Mouse (Mus musculus): ENCODE measurements around the gene Tra2a. TPM values are rescaled to one million over a fixed set of nuclear protein-coding genes. Genes with fewer than 3 reads are reported as not detected.
"Not testable (repeated sequence)": the region's sequence is repeated elsewhere in the genome, so short reads cannot be mapped to it uniquely, and the experiment has no call there.

The Tra2a gene
- polyA plus RNA-seq (2015; fragmentation: Nextera tagmentation; extraction: Ambion mirVana) = 164 and 177 TPM in 2 replicates

- peak within 1 kb of the TSS; percentile 79 for H3K4me2 ChIP-seq
- under 1% methylated on average over 39 of the region's 39 CpGs for WGBS
- H3K27me3 ChIP-seq = no peaks in the 10 kb centered on the region
- peak; percentile 97 for ATAC-seq
- no peaks in the 10 kb centered on the region for H3K36me3 ChIP-seq (ENCODE audit: poor library complexity, severe bottlenecking)
- peak within 1 kb of the TSS; percentile 97 for H3K27ac ChIP-seq
- peaks cover 30% of the 10 kb centered on the region for H3K4me1 ChIP-seq
- peak within 1 kb of the TSS; percentile 100 for H3K9ac ChIP-seq
- peak within 1 kb of the TSS; percentile 98 for H3K4me3 ChIP-seq
- no peaks in the 10 kb centered on the region for H3K9me3 ChIP-seq (replicated peaks)
Observed at GRCm38 (mm10) chr6:49263847-49264243, at the start of gene Tra2a. Gene Tra2a, minus strand, starts transcription at chr6:49264033.

- H3K9me3 ChIP-seq (replicated peaks) = no peaks in the 10 kb centered on the region
- ATAC-seq = no peak
- H3K4me3 ChIP-seq = no peak overlapping the region
- no peak overlapping the region for H3K4me2 ChIP-seq
- H3K36me3 ChIP-seq (ENCODE audit: poor library complexity, severe bottlenecking) = no peaks in the 10 kb centered on the region
- no peak overlapping the region for H3K27ac ChIP-seq
- H3K4me1 ChIP-seq = no peaks in the 10 kb centered on the region
- no peak overlapping the region for H3K9ac ChIP-seq
- H3K27me3 ChIP-seq = no peaks in the 10 kb centered on the region
Observed at GRCm38 (mm10) chr6:49298286-49298685, 34.5 kb upstream of the Tra2a start.

GRCm38 (mm10) chr6:49282122-49282521 is 18.3 kb upstream of the Tra2a start:
- no peak; the same call in 1 of the 2 replicates for ATAC-seq
- no peak overlapping the region for H3K4me3 ChIP-seq
- no peaks in the 10 kb centered on the region for H3K4me1 ChIP-seq
- no peak overlapping the region for H3K4me2 ChIP-seq
- H3K27me3 ChIP-seq = no peaks in the 10 kb centered on the region
- no peaks in the 10 kb centered on the region for H3K9me3 ChIP-seq (replicated peaks)
- H3K36me3 ChIP-seq (ENCODE audit: poor library complexity, severe bottlenecking) = no peaks in the 10 kb centered on the region
- H3K27ac ChIP-seq = no peak overlapping the region
- WGBS = 87% methylated on average over 1 of the region's 1 CpGs
- no peak overlapping the region for H3K9ac ChIP-seq

- Histone ChIP-seq H3K27me3 (no peaks in the 10 kb centered on the region), H3K4me1 (no peaks in the 10 kb centered on the region), H3K27ac (no peak overlapping the region), H3K9ac (no peak overlapping the region), H3K4me2 (no peak overlapping the region), H3K36me3 (ENCODE audit: poor library complexity, severe bottlenecking) (no peaks in the 10 kb centered on the region), H3K9me3 (replicated peaks) (no peaks in the 10 kb centered on the region), H3K4me3 (no peak overlapping the region)
- ATAC-seq = 0 out of 2 replicates have a peak, but pooled peaks have one; percentile 48
- WGBS = 40% methylated on average over 1 of the region's 1 CpGs
Observed at GRCm38 (mm10) chr6:49280942-49281341, 17.1 kb upstream of the Tra2a start.

GRCm38 (mm10) chr6:49275296-49275695 is 11.5 kb upstream of the Tra2a start:
- H3K4me3 ChIP-seq = no peak overlapping the region
- H3K4me1 ChIP-seq = peaks cover 3% of the 10 kb centered on the region; the same call in 1 of the 2 replicates

GRCm38 (mm10) chr6:49274416-49275091 is 10.7 kb upstream of the Tra2a start:
- H3K9me3 ChIP-seq (replicated peaks) = no peaks in the 10 kb centered on the region
- H3K9ac ChIP-seq = no peak overlapping the region
- H3K4me3 ChIP-seq = no peak overlapping the region
- H3K4me2 ChIP-seq = no peak overlapping the region
- H3K27me3 ChIP-seq = no peaks in the 10 kb centered on the region
- WGBS = 52% methylated on average over 9 of the region's 9 CpGs
- no peaks in the 10 kb centered on the region for H3K36me3 ChIP-seq (ENCODE audit: poor library complexity, severe bottlenecking)
- H3K4me1 ChIP-seq = peaks cover 3% of the 10 kb centered on the region; the same call in 1 of the 2 replicates
- H3K27ac ChIP-seq = no peak overlapping the region
- ATAC-seq = no peak

More at GRCm38 (mm10) chr6:49275296-49275695, 11.5 kb upstream of the Tra2a start:
- Histone ChIP-seq H3K9ac (no peak overlapping the region), H3K27ac (no peak overlapping the region), H3K36me3 (ENCODE audit: poor library complexity, severe bottlenecking) (no peaks in the 10 kb centered on the region), H3K27me3 (no peaks in the 10 kb centered on the region), H3K9me3 (replicated peaks) (no peaks in the 10 kb centered on the region), H3K4me2 (no peak overlapping the region)
- ATAC-seq = no peak
- 93% methylated on average over 7 of the region's 7 CpGs for WGBS

- Histone ChIP-seq H3K36me3 (ENCODE audit: poor library complexity, severe bottlenecking) (no peaks in the 10 kb centered on the region), H3K27me3 (no peaks in the 10 kb centered on the region), H3K9me3 (replicated peaks) (no peaks in the 10 kb centered on the region), H3K9ac (peak overlapping the region; percentile 2; the same call in 1 of the 2 replicates), H3K4me2 (no peak overlapping the region), H3K4me3 (no peak overlapping the region), H3K4me1 (peaks cover 3% of the 10 kb centered on the region; the same call in 1 of the 2 replicates), H3K27ac (no peak overlapping the region)
- 13% methylated on average over 4 of the region's 4 CpGs for WGBS
- no peak for ATAC-seq
Observed at GRCm38 (mm10) chr6:49273934-49274333, 10.1 kb upstream of the Tra2a start.

- no peak overlapping the region for H3K4me3 ChIP-seq
- 92% methylated on average over 2 of the region's 2 CpGs for WGBS
- no peaks in the 10 kb centered on the region for H3K9me3 ChIP-seq (replicated peaks)
- H3K4me1 ChIP-seq = peaks cover 3% of the 10 kb centered on the region; the same call in 1 of the 2 replicates
- H3K27me3 ChIP-seq = no peaks in the 10 kb centered on the region
- no peaks in the 10 kb centered on the region for H3K36me3 ChIP-seq (ENCODE audit: poor library complexity, severe bottlenecking)
- no peak overlapping the region for H3K4me2 ChIP-seq
- no peak for ATAC-seq
- H3K9ac ChIP-seq = no peak overlapping the region
- H3K27ac ChIP-seq = no peak overlapping the region
Observed at GRCm38 (mm10) chr6:49272863-49273262, 9.0 kb upstream of the Tra2a start.

- Histone ChIP-seq H3K27me3 (no peaks in the 10 kb centered on the region), H3K4me2 (no peak overlapping the region), H3K9me3 (replicated peaks) (no peaks in the 10 kb centered on the region), H3K36me3 (ENCODE audit: poor library complexity, severe bottlenecking) (no peaks in the 10 kb centered on the region), H3K27ac (no peak overlapping the region), H3K4me1 (peaks cover 3% of the 10 kb centered on the region; the same call in 1 of the 2 replicates), H3K9ac (no peak overlapping the region), H3K4me3 (no peak overlapping the region)
- WGBS = 78% methylated on average over 6 of the region's 6 CpGs
- no peak for ATAC-seq
Observed at GRCm38 (mm10) chr6:49271815-49272214, 8.0 kb upstream of the Tra2a start.

GRCm38 (mm10) chr6:49269923-49270322 is 6.1 kb upstream of the Tra2a start:
- no peaks in the 10 kb centered on the region for H3K27me3 ChIP-seq
- no peak for ATAC-seq
- no peak overlapping the region for H3K9ac ChIP-seq
- H3K27ac ChIP-seq = no peak overlapping the region
- H3K36me3 ChIP-seq (ENCODE audit: poor library complexity, severe bottlenecking) = no peaks in the 10 kb centered on the region
- no peaks in the 10 kb centered on the region for H3K9me3 ChIP-seq (replicated peaks)
- 65% methylated on average over 11 of the region's 11 CpGs for WGBS
- no peak overlapping the region for H3K4me2 ChIP-seq
- H3K4me1 ChIP-seq = peaks cover 3% of the 10 kb centered on the region; the same call in 1 of the 2 replicates
- no peak overlapping the region for H3K4me3 ChIP-seq

- peaks cover 3% of the 10 kb centered on the region; the same call in 1 of the 2 replicates for H3K4me1 ChIP-seq
- no peaks in the 10 kb centered on the region for H3K27me3 ChIP-seq
- no peaks in the 10 kb centered on the region for H3K9me3 ChIP-seq (replicated peaks)
- H3K4me3 ChIP-seq = no peak overlapping the region
- H3K9ac ChIP-seq = no peak overlapping the region
- peak; percentile 82 for ATAC-seq
- H3K4me2 ChIP-seq = no peak overlapping the region
- no peak overlapping the region for H3K27ac ChIP-seq
- H3K36me3 ChIP-seq (ENCODE audit: poor library complexity, severe bottlenecking) = no peaks in the 10 kb centered on the region
- WGBS = 19% methylated on average over 5 of the region's 5 CpGs
Observed at GRCm38 (mm10) chr6:49269200-49269599, 5.4 kb upstream of the Tra2a start.

- no peak overlapping the region for H3K27ac ChIP-seq
- no peaks in the 10 kb centered on the region for H3K9me3 ChIP-seq (replicated peaks)
- H3K4me2 ChIP-seq = no peak overlapping the region
- H3K4me3 ChIP-seq = no peak overlapping the region
- WGBS = 79% methylated on average over 4 of the region's 4 CpGs
- no peaks in the 10 kb centered on the region for H3K36me3 ChIP-seq (ENCODE audit: poor library complexity, severe bottlenecking)
- no peaks in the 10 kb centered on the region for H3K27me3 ChIP-seq
- H3K4me1 ChIP-seq = no peaks in the 10 kb centered on the region
- no peak overlapping the region for H3K9ac ChIP-seq
- no peak for ATAC-seq
Observed at GRCm38 (mm10) chr6:49267686-49268085, 3.9 kb upstream of the Tra2a start.

GRCm38 (mm10) chr6:49265207-49265606 is 1.4 kb upstream of the Tra2a start:
- 100% methylated on average over 1 of the region's 1 CpGs for WGBS
- not testable (repeated sequence) for H3K27me3 ChIP-seq; H3K4me2 ChIP-seq; H3K4me3 ChIP-seq; H3K9me3 ChIP-seq (replicated peaks); H3K9ac ChIP-seq; ATAC-seq; H3K36me3 ChIP-seq (ENCODE audit: poor library complexity, severe bottlenecking); H3K27ac ChIP-seq
- H3K4me1 ChIP-seq = peaks cover 20% of the 10 kb centered on the region
